Mouse (Mus musculus) frontal cortex, adult (tissue): ENCODE results near the gene Sco1.

ENCODE experiments used
- ATAC-seq: cut with Nextera tagmentation; 2 replicates; pipeline ENCODE4 v1.9.2; 2017; ENCODE audit warnings: mild to moderate bottlenecking, moderate library complexity, mixed read lengths; ENCODE audit not compliant: low TSS enrichment

Gene Sco1

GRCm38 (mm10) chr11:67043007-67043406 lies 9.5 kb upstream of the Sco1 start:
- ATAC-seq = no peak

DNA sequence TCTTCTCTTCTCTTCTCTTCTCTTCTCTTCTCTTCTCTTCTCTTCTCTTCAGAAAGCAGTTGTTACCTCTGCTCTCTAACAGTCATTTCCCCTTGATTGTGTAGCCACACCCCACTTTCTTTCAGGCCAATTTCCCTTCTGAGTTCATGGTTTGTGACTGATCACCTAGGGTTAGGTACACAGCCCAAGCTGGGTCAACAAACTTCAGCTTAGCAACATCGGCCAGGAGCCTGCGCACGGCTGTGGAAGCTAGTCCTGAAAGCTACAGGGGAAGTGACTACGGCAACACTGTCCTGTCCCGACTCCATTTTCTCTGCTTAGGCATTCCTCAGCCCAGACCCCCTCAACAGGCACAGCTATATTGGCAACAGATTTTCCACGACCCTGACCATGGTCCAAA lies 7.5 kb upstream of the Sco1 start:
- ATAC-seq = no peak

GRCm38 (mm10) chr11:67047199-67047598 lies 5.3 kb upstream of the Sco1 start:
- no peak for ATAC-seq

DNA sequence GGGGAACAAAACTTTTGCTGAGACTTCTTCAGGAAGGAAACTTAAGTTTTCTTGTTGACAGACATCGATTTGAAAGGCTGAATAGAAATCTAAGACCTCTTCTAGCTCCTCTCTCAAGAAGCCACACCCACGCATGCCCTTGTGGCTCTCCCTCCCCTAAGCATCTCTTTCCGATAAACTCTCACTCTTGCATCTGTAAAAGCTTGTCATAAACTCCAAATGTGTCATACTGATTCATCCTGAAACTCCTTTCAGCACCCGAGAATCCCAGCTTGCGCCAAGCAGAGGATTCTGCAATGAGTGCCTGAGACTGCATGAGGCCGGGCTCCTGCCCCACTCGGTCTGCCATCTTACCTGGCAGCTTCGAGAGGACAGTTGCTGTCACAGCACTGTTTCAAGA lies 4.0 kb upstream of the Sco1 start:
- no peak for ATAC-seq

- ATAC-seq = no peak
Measured at GRCm38 (mm10) chr11:67049256-67049655, 3.2 kb upstream of the Sco1 start.

DNA sequence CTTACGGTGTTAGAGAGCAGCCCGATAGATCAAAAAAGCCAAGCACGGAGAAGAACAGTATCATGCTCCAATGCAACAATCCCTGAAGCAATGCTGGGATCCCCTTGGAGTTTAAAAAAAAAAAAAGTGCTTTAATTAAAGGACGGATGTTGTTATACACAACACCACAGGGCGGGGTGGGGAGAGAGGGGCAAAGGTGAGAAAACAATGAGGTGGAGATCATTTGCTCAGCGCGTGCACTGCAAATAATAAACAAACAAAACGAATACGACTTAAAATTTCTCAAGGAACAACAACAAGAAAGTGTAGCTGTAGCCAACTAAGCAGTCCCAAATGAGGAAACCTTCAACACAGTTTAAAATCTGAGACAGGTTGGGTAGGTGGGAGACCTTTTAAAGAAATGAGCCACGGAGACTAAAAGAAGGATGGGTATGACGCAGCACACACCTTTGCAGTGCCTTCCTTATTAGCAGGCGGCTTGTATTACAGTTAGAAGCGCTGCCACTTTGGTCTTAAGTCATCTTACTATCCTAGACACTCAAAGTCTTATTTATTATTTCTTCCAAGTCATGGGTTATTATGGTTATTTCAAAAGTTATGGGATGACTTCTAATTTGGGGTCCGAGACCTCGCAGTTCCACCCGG lies 672 bp upstream of the Sco1 start:
- ATAC-seq = peak; percentile 20

DNA sequence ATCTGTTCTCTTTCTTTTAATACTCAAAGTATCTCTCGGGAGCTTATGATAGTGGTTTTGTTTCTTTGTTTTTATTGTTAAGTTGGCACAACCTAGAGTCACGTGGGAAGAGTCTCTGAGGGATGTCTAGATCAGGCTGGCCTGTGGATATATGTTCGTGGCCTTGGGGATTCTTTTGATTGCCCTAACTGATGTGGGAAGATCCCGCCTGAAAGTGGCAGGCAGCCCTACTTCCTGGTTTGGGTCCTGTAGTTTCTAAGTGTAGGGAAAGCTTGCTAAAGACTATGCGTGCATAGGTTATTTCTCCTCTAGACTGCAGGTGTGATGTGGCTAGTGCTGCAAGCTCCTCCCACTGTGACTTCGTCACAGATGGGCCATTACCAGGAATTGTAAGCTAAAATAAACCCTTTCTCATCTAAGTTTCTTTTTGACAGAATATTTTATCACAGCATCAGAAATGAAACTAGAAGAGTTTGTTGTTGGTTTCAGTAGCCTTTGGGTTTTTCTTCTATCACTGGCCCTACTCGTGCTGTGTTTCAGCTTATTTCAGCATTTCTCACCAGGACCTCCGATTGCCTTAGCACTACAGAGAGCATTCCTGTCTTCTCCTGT lies 2.4 kb downstream of the Sco1 start:
- no peak for ATAC-seq

GRCm38 (mm10) chr11:67061311-67061710 lies 8.8 kb downstream of the Sco1 start:
- peak; percentile 72; the same call in 1 of the 2 replicates for ATAC-seq

DNA sequence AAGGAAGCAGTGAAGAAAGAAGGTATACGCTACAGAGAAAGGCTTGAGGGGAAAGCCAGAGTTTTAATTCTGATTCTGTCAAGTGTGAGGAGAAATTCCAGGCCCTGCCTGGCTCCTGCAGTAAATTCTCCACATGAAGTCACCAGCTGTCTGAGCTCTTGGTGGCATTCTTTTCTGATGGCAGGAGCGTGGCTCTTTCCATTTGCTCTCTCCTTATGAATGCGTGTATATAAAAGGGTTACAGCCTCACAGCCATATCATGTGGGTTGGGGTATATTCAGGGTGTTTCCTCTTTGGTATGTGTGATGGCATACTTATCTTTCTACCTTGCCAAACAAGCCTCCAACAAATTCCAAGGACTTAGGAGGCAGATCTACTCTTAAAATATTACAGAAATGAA lies 10.3 kb downstream of the Sco1 start:
- ATAC-seq = peak; percentile 69

DNA sequence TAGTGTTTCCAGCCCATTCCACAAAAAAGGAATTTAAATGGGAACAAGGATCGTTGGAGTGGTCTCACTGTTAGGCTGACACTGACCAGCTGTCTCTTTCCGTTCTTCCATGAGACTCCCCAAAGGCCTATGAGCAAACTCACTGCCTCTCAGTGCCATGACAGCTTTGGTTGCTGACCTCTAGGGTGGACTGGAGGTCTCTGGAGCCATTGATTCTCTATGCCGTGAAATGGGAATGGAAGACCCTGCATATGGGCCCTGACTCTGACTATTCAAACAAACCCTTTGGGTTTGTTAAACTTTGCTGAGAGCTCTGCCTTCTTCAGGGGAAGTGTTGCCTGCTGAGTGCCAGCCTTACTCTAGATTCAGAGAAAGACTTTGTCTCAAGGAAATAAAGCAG lies 15.3 kb downstream of the Sco1 start:
- no peak for ATAC-seq

DNA sequence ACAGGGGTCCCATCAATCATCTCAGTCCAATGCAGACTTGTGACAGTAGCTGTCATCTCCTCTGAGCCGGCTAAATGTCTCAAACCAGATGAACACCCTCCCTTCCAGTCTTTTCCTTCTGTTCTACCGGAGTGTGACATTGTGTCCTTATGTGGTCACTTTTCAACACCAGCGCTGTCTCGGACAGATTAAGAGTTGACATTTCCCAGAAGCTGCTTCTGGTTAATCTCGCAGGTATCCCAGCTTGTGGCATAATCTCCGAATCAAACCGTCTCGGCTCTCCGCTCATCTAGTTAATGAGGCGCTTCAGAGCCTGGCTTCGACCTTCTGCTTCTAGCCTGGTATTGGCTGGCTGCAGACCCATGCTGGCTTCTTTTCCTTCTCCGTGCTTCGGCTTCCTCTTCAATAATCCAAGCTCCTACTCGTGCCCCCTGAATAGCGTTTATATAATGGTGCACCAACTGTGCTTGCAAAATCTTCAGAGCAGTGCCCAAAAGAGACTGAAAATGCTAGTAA lies 20.2 kb downstream of the Sco1 start:
- ATAC-seq = peak; percentile 52

- ATAC-seq = no peak
Measured at GRCm38 (mm10) chr11:67075036-67075435, 22.6 kb downstream of the Sco1 start.

DNA sequence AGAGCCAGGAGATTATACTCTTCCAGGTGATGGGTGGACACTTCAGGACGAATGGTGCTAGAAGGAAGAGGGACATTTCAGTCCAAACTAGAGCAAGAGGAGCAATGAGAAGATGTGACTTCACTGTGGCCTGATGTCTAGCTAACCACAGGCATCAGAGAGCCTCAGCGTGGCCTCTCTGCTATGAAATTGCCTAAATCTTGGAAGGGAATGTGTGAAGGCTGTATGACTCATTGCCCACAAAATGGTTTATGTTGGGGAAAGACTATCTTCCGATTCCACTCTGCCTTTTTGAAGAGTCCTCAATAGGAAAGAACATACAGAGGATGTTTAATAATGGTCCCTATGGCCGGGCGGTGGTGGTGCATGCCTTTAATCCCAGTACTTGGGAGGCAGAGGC lies 24.3 kb downstream of the Sco1 start:
- no peak for ATAC-seq

GRCm38 (mm10) chr11:67077435-67077834 lies 25.0 kb downstream of the Sco1 start:
- no peak for ATAC-seq

DNA sequence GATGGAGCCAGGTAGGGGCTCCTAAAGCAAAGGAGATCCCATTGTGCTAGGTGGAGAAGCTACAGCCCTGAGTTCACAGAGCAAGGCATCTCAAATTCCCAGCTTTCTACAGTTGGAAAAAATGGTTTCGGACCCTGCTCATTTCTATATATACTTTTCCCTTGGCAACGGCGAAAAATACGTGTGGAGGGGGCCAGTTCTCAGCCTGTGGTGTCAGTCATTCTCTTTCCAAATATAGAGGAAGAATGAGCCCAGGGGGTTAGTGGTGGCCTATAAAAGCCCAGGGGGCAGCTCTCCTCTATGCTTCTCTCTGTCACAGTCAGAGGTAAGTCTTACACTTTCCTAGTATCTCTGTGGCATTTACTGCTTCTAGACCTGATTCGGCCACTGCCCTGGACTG lies 25.5 kb downstream of the Sco1 start, which contains the start of gene Myh3:
Gene Myh3, plus strand, starts transcription at position 301 of the 400 bp plus-strand sequence.
- ATAC-seq = no peak

DNA sequence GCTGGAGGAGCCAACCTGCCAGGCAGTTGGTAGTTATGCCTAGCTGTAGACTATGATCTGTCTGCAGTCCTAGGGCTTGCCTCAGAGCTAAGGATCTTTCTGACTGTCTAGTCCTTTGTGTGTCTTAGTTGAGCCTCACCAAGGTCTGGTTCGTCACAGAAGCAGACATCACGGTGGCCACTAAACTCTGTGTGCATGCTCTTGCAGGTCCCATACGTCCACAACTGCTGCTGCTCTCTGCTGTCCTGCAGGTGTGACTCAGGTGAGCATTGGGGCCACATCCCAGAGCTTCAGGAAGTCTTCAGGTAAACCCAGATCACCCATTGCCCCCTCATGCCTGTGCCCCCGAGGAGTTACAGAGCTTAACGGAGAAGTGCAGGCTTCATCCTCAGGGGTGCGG lies 26.4 kb downstream of the Sco1 start:
- no peak for ATAC-seq

DNA sequence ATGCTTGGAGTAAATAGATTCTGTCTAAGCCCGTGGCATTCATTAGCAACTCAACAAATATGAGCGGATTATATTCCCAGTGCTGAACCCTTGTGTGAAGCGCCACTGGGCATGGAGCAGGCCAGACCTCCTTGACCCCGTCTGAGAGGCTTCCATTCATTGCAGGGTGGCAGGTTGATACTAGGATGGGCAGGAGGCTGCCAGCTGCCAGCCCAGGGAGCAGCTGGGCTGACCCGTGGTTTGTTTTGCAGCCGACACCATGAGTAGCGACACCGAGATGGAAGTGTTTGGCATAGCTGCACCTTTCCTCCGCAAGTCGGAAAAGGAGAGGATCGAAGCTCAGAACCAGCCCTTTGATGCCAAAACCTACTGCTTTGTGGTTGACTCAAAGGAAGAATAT lies 27.3 kb downstream of the Sco1 start:
- no peak for ATAC-seq

DNA sequence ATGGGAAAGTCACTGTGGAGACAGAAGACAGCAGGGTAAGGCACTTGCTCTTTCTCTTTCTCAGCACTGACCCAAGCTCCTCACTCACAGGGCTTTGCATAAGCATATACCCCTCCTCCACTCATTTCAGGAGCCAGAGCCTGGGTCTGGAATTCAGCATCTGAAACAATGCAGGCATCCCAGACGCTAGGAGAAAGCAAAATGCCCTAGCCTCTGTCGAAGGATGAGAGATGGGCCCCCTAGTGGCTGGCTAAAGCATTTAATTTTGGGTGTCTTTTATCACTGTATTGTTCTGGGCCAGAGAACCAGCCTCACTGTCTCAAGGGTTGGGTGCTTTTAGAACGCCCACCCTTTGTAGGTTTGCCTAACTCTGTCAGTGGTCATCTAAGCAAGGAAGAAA lies 27.7 kb downstream of the Sco1 start:
- ATAC-seq = peak; percentile 91

GRCm38 (mm10) chr11:67081125-67081649 lies 28.7 kb downstream of the Sco1 start:
- no peak for ATAC-seq

DNA sequence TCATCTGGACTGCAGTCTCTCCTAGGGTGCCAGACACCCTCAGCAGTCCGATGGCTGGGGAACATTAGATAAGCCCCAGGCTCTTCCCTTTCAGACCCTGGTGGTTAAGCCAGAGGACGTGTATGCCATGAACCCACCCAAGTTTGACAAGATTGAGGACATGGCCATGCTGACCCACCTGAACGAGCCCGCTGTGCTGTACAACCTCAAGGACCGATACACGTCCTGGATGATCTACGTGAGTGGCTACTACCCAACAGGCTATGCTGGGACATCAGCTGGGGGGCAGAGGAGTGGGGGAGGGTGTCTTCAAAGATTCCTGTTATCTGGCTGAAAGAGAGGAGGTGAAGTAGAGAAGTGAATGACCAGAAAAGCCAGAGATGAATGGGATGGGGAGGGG lies 29.7 kb downstream of the Sco1 start:
- ATAC-seq = no peak

- no peak for ATAC-seq
Measured at GRCm38 (mm10) chr11:67082793-67083192, 30.3 kb downstream of the Sco1 start.

DNA sequence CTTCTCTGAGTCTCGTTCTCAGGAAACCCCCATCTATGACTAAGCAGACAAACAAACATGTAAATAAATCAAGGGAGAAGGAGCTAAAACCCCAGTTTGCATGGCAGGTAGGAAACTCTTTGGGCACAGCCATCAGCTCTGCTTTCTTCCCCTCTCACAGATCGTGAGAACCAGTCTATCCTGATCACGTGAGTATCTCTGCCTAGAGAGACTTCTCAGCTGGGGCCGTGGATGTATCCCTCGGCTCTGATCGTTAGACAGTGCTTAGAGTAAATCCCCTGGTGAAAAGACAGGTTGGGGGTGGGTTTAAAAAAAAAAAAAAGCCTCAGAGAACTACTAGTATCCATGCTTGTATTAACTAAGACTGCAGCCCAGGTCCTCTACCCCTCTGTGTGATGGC lies 30.8 kb downstream of the Sco1 start:
- ATAC-seq = no peak

DNA sequence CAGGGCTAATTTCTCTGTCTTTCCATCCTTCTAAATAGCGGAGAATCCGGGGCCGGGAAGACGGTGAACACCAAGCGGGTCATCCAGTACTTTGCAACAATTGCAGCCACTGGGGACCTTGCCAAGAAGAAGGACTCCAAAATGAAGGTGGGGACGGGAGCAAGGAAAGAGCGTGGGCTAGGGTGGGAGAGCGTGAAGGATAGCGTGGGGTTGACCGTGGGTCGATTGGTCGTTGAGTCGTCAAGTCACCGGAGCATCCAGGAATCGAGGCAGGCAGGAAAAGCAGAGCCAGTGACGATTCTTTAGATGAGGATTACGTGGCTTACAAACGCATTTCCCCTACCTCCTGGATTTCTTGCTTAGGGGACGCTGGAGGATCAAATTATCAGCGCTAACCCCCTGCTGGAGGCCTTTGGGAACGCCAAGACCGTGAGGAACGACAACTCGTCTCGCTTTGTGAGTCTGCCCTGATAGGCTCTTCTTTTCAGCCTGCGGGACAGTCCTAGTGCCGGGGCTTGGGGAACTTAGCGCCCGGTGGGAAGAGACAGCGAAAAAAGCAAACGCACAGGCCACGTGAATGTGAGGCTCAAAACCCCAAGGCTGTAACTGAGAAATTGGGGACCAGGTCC lies 31.4 kb downstream of the Sco1 start:
- no peak for ATAC-seq
